Mouse (Mus musculus) cerebellum, postnatal 25 days (tissue): Measurements from ENCODE around the gene Vasp.

ENCODE experiments used
- DNase-seq, 2 experiments: peaks; one replicate each; pipeline ENCODE4 v3.0.0; 2021; ENCODE audit warnings: mixed read lengths in 2 of 2

The Vasp gene

GRCm38 (mm10) chr7:19231849-19232248, 39.8 kb downstream of the Vasp start:
- DNase-seq: no peak

GRCm38 (mm10) chr7:19230899-19231298, 40.7 kb downstream of the Vasp start:
- no peak for DNase-seq

- no peak for DNase-seq
Observed at GRCm38 (mm10) chr7:19230041-19230580, 41.5 kb downstream of the Vasp start.

- DNase-seq: no peak
Observed at GRCm38 (mm10) chr7:19229404-19229803, 42.2 kb downstream of the Vasp start.

- DNase-seq: no peak
Observed at GRCm38 (mm10) chr7:19228793-19229148, 42.8 kb downstream of the Vasp start.

GRCm38 (mm10) chr7:19227883-19228792, 43.5 kb downstream of the Vasp start, which contains the start of gene Opa3:
Gene Opa3 (plus strand): TSS chr7:19228334.
- DNase-seq: peak; percentile 99

- DNase-seq: peak in 1 of 2 experiments; percentile 61
Observed at GRCm38 (mm10) chr7:19226817-19227797, 44.5 kb downstream of the Vasp start.

GRCm38 (mm10) chr7:19224933-19225332, 46.7 kb downstream of the Vasp start:
- DNase-seq: no peak

- DNase-seq: no peak
Observed at GRCm38 (mm10) chr7:19222875-19223274, 48.7 kb downstream of the Vasp start.

- DNase-seq: no peak
Observed at GRCm38 (mm10) chr7:19222189-19222588, 49.4 kb downstream of the Vasp start.

GRCm38 (mm10) chr7:19220061-19220460, 51.6 kb downstream of the Vasp start:
- no peak for DNase-seq

- no peak for DNase-seq
Observed at GRCm38 (mm10) chr7:19217944-19218343, 53.7 kb downstream of the Vasp start.

GRCm38 (mm10) chr7:19217492-19217891, 54.1 kb downstream of the Vasp start:
- no peak for DNase-seq

GRCm38 (mm10) chr7:19214940-19215339, 56.7 kb downstream of the Vasp start:
- DNase-seq: no peak

GRCm38 (mm10) chr7:19214369-19214768, 57.2 kb downstream of the Vasp start:
- DNase-seq: no peak

- DNase-seq: no peak
Observed at GRCm38 (mm10) chr7:19213385-19213784, 58.2 kb downstream of the Vasp start.

GRCm38 (mm10) chr7:19211996-19212755, 59.4 kb downstream of the Vasp start, which contains the start of gene Gpr4:
Gene Gpr4 (plus strand): TSS chr7:19212538.
- peak in 1 of 2 experiments; percentile 33 for DNase-seq

GRCm38 (mm10) chr7:19211041-19211675, 60.5 kb downstream of the Vasp start:
- no peak for DNase-seq

- no peak for DNase-seq
Observed at GRCm38 (mm10) chr7:19210010-19210409, 61.6 kb downstream of the Vasp start.

- no peak for DNase-seq
Observed at GRCm38 (mm10) chr7:19209494-19209893, 62.1 kb downstream of the Vasp start.

GRCm38 (mm10) chr7:19208944-19209472, 62.6 kb downstream of the Vasp start:
- DNase-seq: peak; percentile 55 to 80
